29 mouse cellular contexts compared by ENCODE assay signal in genomic region chr10:77922681-77923080, GRCm38 (mm10). TPM values are rescaled to one million over a fixed set of nuclear protein-coding genes. Genes with fewer than 3 reads are reported as not detected.
DNase-seq lines count a peak whose midpoint lies in the region; ATAC-seq lines count a peak whose summit lies in the region.
"Had no signal": no experiment of that assay in that cellular context is flagged by ENCODE, and none has a peak within 500 bp of the region (broad histone marks: within the 10 kb centered on the region; RNA-seq: fewer than 3 reads in every experiment).

No protein-coding gene starts in this region.

- H3K4me1 ChIP-seq in intestine, embryonic 16.5 days (ENCODE audit: control insufficient read depth, insufficient read depth, low read length), result no peaks in the 10 kb centered on the region
- H3K4me1 ChIP-seq: embryonic facial prominence, embryonic 12.5 days; forebrain, embryonic 13.5 days; heart, embryonic 10.5 days; heart, embryonic 15.5 days; liver, embryonic 12.5 days; midbrain, embryonic 12.5 days; neural tube, embryonic 13.5 days; stomach, embryonic 15.5 days had no signal

- no peaks in the 10 kb centered on the region for H3K36me3 ChIP-seq in intestine, embryonic 16.5 days (ENCODE audit: control insufficient read depth, insufficient read depth, low read length)
- H3K36me3 ChIP-seq: embryonic facial prominence, embryonic 12.5 days; heart, embryonic 10.5 days; heart, embryonic 15.5 days; liver, embryonic 12.5 days; midbrain, embryonic 12.5 days; neural tube, embryonic 13.5 days; stomach, embryonic 15.5 days had no signal

- no peak overlapping the region for H3K4me2 ChIP-seq in intestine, embryonic 16.5 days (ENCODE audit: low read depth, low read length)
- H3K4me2 ChIP-seq: embryonic facial prominence, embryonic 12.5 days; forebrain, embryonic 13.5 days; heart, embryonic 15.5 days; liver, embryonic 12.5 days; midbrain, embryonic 12.5 days; neural tube, embryonic 13.5 days; stomach, embryonic 15.5 days had no signal

- 62% methylated on average over 4 of the region's 4 CpGs for WGBS in intestine, embryonic 16.5 days

- H3K4me3 ChIP-seq in intestine, embryonic 16.5 days (ENCODE audit: low read length), result no peak overlapping the region
- H3K4me3 ChIP-seq: embryonic facial prominence, embryonic 12.5 days; forebrain, embryonic 13.5 days; heart, embryonic 10.5 days; heart, embryonic 15.5 days; liver, embryonic 12.5 days; midbrain, embryonic 12.5 days; neural tube, embryonic 13.5 days; stomach, embryonic 15.5 days had no signal

- no peak overlapping the region for H3K27ac ChIP-seq in intestine, embryonic 16.5 days (ENCODE audit: low read length)
- H3K27ac ChIP-seq: embryonic facial prominence, embryonic 12.5 days; forebrain, embryonic 13.5 days; heart, embryonic 10.5 days; heart, embryonic 15.5 days; liver, embryonic 12.5 days; midbrain, embryonic 12.5 days; neural tube, embryonic 13.5 days; stomach, embryonic 15.5 days had no signal

- no peak for ATAC-seq in intestine, embryonic 16.5 days
- ATAC-seq in erythroid progenitor cell, adult 5-6 weeks (replicated peaks; ENCODE audit: low FRiP score, poor library complexity, severe bottlenecking), result no peak
- ATAC-seq: forebrain, embryonic 13.5 days; hindbrain, embryonic 16.5 days; liver, embryonic 12.5 days; liver, postnatal 0 days had no signal

- H3K9me3 ChIP-seq in intestine, embryonic 16.5 days (ENCODE audit: control insufficient read depth, low read length), result no peaks in the 10 kb centered on the region
- H3K9me3 ChIP-seq: embryonic facial prominence, embryonic 12.5 days; forebrain, embryonic 13.5 days; heart, embryonic 10.5 days; heart, embryonic 15.5 days; liver, embryonic 12.5 days; midbrain, embryonic 12.5 days; neural tube, embryonic 13.5 days; stomach, embryonic 15.5 days had no signal

- no peak overlapping the region for H3K9ac ChIP-seq in intestine, embryonic 16.5 days (ENCODE audit: low read depth, low read length)
- H3K9ac ChIP-seq: embryonic facial prominence, embryonic 12.5 days; forebrain, embryonic 13.5 days; heart, embryonic 15.5 days; liver, embryonic 12.5 days; liver, postnatal 0 days; midbrain, embryonic 12.5 days; neural tube, embryonic 13.5 days; stomach, embryonic 15.5 days had no signal

- peak; percentile 26 for DNase-seq in layer of hippocampus, adult 11-12 months (ENCODE audit: low spot score)
- DNase-seq in layer of hippocampus, postnatal 25 days (ENCODE audit: extremely low spot score in 1 of 2, low spot score in 1 of 2), result no peak
- DNase-seq in right cerebral cortex, adult 2 months (ENCODE audit: low spot score in 2 of 2), result peak; percentile 60 to 69
- DNase-seq in right cerebral cortex, postnatal 25 days, result no peak
- peak; percentile 17 for DNase-seq in fibroblast of lung, adult 2 months (ENCODE audit: low read depth)
- DNase-seq: adrenal gland, postnatal 10 days; B cell, adult 2 months; cerebellum, adult 11 months; cerebellum, adult 9-10 months; cerebellum, postnatal 36 days; gastrocnemius, postnatal 25 days; heart, adult 11 months; kidney, adult 2 months; kidney, postnatal 4 days; liver, postnatal 0 days; lung, postnatal 36 days; thymus, adult 18-20 months; thymus, postnatal 25 days had no signal

- no peaks in the 10 kb centered on the region for H3K27me3 ChIP-seq in intestine, embryonic 16.5 days (replicated peaks; ENCODE audit: control insufficient read depth, insufficient read depth, low read length)
- H3K27me3 ChIP-seq: embryonic facial prominence, embryonic 12.5 days; forebrain, embryonic 13.5 days; midbrain, embryonic 12.5 days; neural tube, embryonic 13.5 days had no signal

RNA-seq across cellular contexts. Expression of gene Lrrc3, which starts 20.3 kb away (rescaled TPM):
- total RNA-seq in layer of hippocampus, postnatal 25 days (2021), result 1 to 10 TPM; 5.0 to 5.2 TPM
- polyA plus RNA-seq in intestine, embryonic 16.5 days (2015; fragmentation: Nextera tagmentation; extraction: Ambion mirVana), result 3.3 TPM in 2 replicates
- not detected in 2 replicates for total RNA-seq in erythroid progenitor cell, adult 5-6 weeks (2015; ENCODE audit: low replicate concordance)
- total RNA-seq in erythroid progenitor cell, adult 5-6 weeks (2017; ENCODE audit: low replicate concordance), result not detected in 2 replicates

RNA-seq across cellular contexts. Expression of gene Trpm2, which starts 47.7 kb away (rescaled TPM):
- 10 to 100 TPM; 33.2 to 40.4 TPM for total RNA-seq in layer of hippocampus, postnatal 25 days (2021)
- polyA plus RNA-seq in intestine, embryonic 16.5 days (2015; fragmentation: Nextera tagmentation; extraction: Ambion mirVana), result 0.91 and 0.92 TPM in 2 replicates
- total RNA-seq in erythroid progenitor cell, adult 5-6 weeks (2015; ENCODE audit: low replicate concordance), result 0.42 and 1.1 TPM in 2 replicates
- total RNA-seq in erythroid progenitor cell, adult 5-6 weeks (2017; ENCODE audit: low replicate concordance), result 33.1 and 38.6 TPM in 2 replicates

RNA-seq across cellular contexts. Expression of gene 1810043G02Rik, which starts 55.6 kb away (rescaled TPM):
- 10 to 100 TPM; 31.3 to 39.8 TPM for total RNA-seq in layer of hippocampus, postnatal 25 days (2021)
- polyA plus RNA-seq in intestine, embryonic 16.5 days (2015; fragmentation: Nextera tagmentation; extraction: Ambion mirVana), result 16.0 and 17.5 TPM in 2 replicates
- not detected in 2 replicates for total RNA-seq in erythroid progenitor cell, adult 5-6 weeks (2015; ENCODE audit: low replicate concordance)
- total RNA-seq in erythroid progenitor cell, adult 5-6 weeks (2017; ENCODE audit: low replicate concordance), result 0.26 and 3.5 TPM in 2 replicates

Comparison
In these comparisons a context has a peak if more than half of its experiments do, and no peak if none do; other contexts are left out.
1. DNase-seq: peak in layer of hippocampus, adult 11-12 months (single experiment), right cerebral cortex, adult 2 months (2 of 2) and fibroblast of lung, adult 2 months (single experiment); none in layer of hippocampus, postnatal 25 days (0 of 2) and right cerebral cortex, postnatal 25 days (single experiment).
2. RNA of gene Lrrc3, which starts 20.3 kb away (total RNA-seq): 5.0 to 5.2 TPM in layer of hippocampus, postnatal 25 days; not detected in erythroid progenitor cell, adult 5-6 weeks; every median in the first group is over 4 times any median in the second.
3. RNA of gene 1810043G02Rik, which starts 55.6 kb away (total RNA-seq): 31.3 to 39.8 TPM in layer of hippocampus, postnatal 25 days; 0.26 to 3.5 TPM in erythroid progenitor cell, adult 5-6 weeks; every median in the first group is over 4 times any median in the second.